Mouse (Mus musculus) liver, embryonic 13.5 days (tissue): Measurements from ENCODE around the gene Olfr60. TPM values are rescaled to one million over a fixed set of nuclear protein-coding genes. Genes with fewer than 3 reads are reported as not detected.

Experiments
- ATAC-seq: fragments of 200-750 bp; cut with Nextera tagmentation; 2 replicates; pipeline ENCODE4 v1.8.0; 2017; ENCODE audit warnings: low read depth, mild to moderate bottlenecking, moderate number of reproducible peaks, moderate library complexity
- DNase-seq: peaks from one replicate; pipeline ENCODE4 v3.0.0; 2022
- H3K27ac ChIP-seq: fragments of 300-500 bp; sonication (generic); 2 replicates; pipeline ENCODE4 v1.5.1; 2015; ENCODE audit warnings: moderate library complexity, mild to moderate bottlenecking, inconsistent platforms
- H3K27me3 ChIP-seq: fragments of 300-500 bp; sonication (generic); 2 replicates; pipeline ENCODE4 v1.6.1; 2015; ENCODE audit warnings: mild to moderate bottlenecking, inconsistent platforms
- H3K36me3 ChIP-seq: fragments of 300-500 bp; sonication (generic); 2 replicates; pipeline ENCODE4 v1.6.1; 2015; ENCODE audit warnings: mild to moderate bottlenecking, inconsistent platforms
- H3K4me1 ChIP-seq: fragments of 300-500 bp; sonication (generic); replicated peaks from 2 replicates; pipeline ENCODE4 v1.6.1; 2015; ENCODE audit warnings: inconsistent platforms
- H3K4me2 ChIP-seq: fragments of 300-500 bp; sonication (generic); 2 replicates; pipeline ENCODE4 v1.6.1; 2015; ENCODE audit warnings: inconsistent platforms, mild to moderate bottlenecking, moderate library complexity
- H3K4me3 ChIP-seq: fragments of 300-500 bp; sonication (generic); replicated peaks from 2 replicates; pipeline ENCODE4 v1.5.1; 2015; ENCODE audit warnings: mild to moderate bottlenecking, inconsistent platforms
- H3K9ac ChIP-seq: fragments of 300-500 bp; sonication (generic); 2 replicates; pipeline ENCODE4 v1.6.1; 2015; ENCODE audit warnings: mild to moderate bottlenecking, inconsistent platforms
- H3K9me3 ChIP-seq: fragments of 300-500 bp; sonication (generic); replicated peaks from 2 replicates; pipeline ENCODE4 v1.6.1; 2016; ENCODE audit warnings: inconsistent platforms
- WGBS: fragments of 180-500 bp; shearing (Covaris S2); methylation state at CpG from one replicate; pipeline ENCODE4 v1.1.7; 2015; ENCODE audit not compliant: insufficient replicate concordance; 5-methylcytosine and 5-hydroxymethylcytosine counted together
- polyA plus RNA-seq: library from polyadenylated mRNA; unstranded; fragments of >200 nt; fragmentation: Nextera tagmentation; extraction: Ambion mirVana; gene quantifications from 2 replicates; pipeline ENCODE4 v1.2.1, GENCODE M21; 2015

Olfr60 gene
- polyA plus RNA-seq, 1 experiment from 2014 or later, result not detected

DNA sequence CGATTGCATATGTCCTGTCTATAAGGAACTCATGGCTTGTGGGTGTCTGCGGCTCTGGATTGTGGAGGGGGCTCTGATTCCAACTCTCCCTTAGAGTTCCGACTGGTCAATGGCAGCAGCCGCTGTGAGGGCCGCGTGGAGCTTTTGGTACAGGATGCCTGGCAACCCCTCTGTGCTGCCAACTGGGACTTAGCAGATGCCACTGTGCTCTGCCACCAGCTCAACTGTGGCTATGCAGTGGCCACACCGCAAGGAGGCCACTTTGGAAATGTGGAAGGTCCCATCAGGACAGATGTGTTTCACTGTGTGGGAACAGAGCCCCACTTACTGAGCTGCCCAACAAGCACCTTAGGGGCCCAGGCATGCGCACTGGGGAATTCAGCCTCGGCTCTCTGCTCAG, 65.7 kb downstream of the Olfr60 start:
- no peaks in the 10 kb centered on the region for H3K36me3 ChIP-seq
- no peak overlapping the region for H3K4me2 ChIP-seq
- no peak overlapping the region for H3K27ac ChIP-seq
- H3K4me3 ChIP-seq, result no peak overlapping the region
- no peaks in the 10 kb centered on the region; the same call in 1 of the 2 replicates for H3K9me3 ChIP-seq
- DNase-seq (no peak), ATAC-seq (no peak)
- no peaks in the 10 kb centered on the region for H3K27me3 ChIP-seq
- H3K4me1 ChIP-seq, result no peaks in the 10 kb centered on the region
- no peak overlapping the region for H3K9ac ChIP-seq
- WGBS, result 68% methylated on average over 9 of the region's 9 CpGs

Other genes with a start within 250 kb of the Olfr60 start
- 10.5 and 10.9 TPM in 2 replicates for gene Paox, start 245.9 kb downstream of the Olfr60 start, polyA plus RNA-seq
- gene Echs1, start 245.2 kb downstream of the Olfr60 start, polyA plus RNA-seq, result 80.0 and 93.8 TPM in 2 replicates
- 20.3 and 21.1 TPM in 2 replicates for gene Mtg1, start 224.1 kb downstream of the Olfr60 start, polyA plus RNA-seq
- 0.02 TPM in 1 of 2 replicates, not detected in the other for gene Sprn, start 206.8 kb downstream of the Olfr60 start, polyA plus RNA-seq
- gene Olfr522, start 196.9 kb downstream of the Olfr60 start, polyA plus RNA-seq, result not detected in 2 replicates
- gene Olfr523, start 188.5 kb downstream of the Olfr60 start, polyA plus RNA-seq, result not detected in 2 replicates
- gene Olfr524, start 155.7 kb downstream of the Olfr60 start, polyA plus RNA-seq, result not detected in 2 replicates
- gene Cd163l1, start 143.4 kb downstream of the Olfr60 start, polyA plus RNA-seq, result 0.03 and 0.07 TPM in 2 replicates
- gene 5830411N06Rik, start 114.4 kb downstream of the Olfr60 start, polyA plus RNA-seq, result not detected in 2 replicates
- not detected in 2 replicates for gene Olfr525, start 40.8 kb downstream of the Olfr60 start, polyA plus RNA-seq
- not detected in 2 replicates for gene Olfr527, start 27.7 kb downstream of the Olfr60 start, polyA plus RNA-seq
- not detected in 2 replicates for gene Olfr530, start 14.7 kb upstream of the Olfr60 start, polyA plus RNA-seq
- gene Olfr531, start 41.2 kb upstream of the Olfr60 start, polyA plus RNA-seq, result not detected in 2 replicates
- not detected in 2 replicates for gene Olfr532, start 60.0 kb upstream of the Olfr60 start, polyA plus RNA-seq
- not detected in 2 replicates for gene Olfr533, start 101.7 kb upstream of the Olfr60 start, polyA plus RNA-seq
- gene Olfr535, start 122.5 kb upstream of the Olfr60 start, polyA plus RNA-seq, result not detected in 2 replicates
- gene Olfr536, start 145.7 kb upstream of the Olfr60 start, polyA plus RNA-seq, result not detected in 2 replicates
- not detected in 2 replicates for gene Olfr538, start 206.2 kb upstream of the Olfr60 start, polyA plus RNA-seq
- gene Olfr46, start 239.6 kb upstream of the Olfr60 start, polyA plus RNA-seq, result not detected in 2 replicates